Mouse (Mus musculus): ENCODE results near the gene Ccsap. TPM values are rescaled to one million over a fixed set of nuclear protein-coding genes. Genes with fewer than 3 reads are reported as not detected.

The Ccsap gene
- polyA plus RNA-seq, 1 experiment from 2014 or later: 5.7 TPM

DNA sequence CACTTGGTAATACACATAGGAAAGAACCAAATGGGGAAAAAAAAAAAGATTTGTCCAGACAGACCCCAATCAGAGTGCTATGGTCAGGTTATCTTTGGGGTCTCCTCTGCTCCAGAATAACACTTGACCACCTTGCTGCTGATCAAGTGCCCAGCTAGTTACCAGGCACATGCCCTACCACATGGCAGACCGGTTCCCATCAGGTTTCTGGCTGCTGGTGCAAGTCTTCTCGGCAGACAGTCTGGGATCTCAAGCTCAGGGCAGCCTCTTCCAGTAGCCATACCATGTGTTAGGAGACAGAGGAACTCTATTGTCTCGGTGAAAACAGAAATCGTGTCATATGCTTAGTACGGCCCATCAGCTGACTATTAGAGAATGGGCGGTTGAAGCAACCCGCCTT is 33.3 kb downstream of the Ccsap start:
- no peaks in the 10 kb centered on the region for H3K9me3 ChIP-seq

DNA sequence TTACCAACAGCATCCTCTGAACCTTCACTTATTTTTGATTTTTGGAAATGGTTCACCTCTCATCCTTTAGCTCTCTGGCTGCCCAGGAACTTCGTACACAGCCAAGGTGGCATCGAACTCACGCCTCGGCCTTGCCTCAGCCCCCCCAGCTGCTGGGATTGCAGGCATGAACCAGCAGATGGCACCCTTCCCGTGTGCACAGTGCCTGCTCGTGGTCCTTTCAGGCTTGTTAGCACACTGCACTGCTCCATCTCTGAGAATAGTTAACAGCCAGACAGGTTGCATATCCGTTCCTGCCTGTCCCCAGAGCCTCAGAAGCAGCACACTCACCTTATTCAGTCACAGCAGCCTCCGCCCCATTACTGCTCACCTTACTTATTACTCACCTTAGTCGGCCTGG is 34.0 kb downstream of the Ccsap start:
- no peak overlapping the region for H3K4me2 ChIP-seq
- no peaks in the 10 kb centered on the region for H3K9me3 ChIP-seq
- no peaks in the 10 kb centered on the region for H3K4me1 ChIP-seq (replicated peaks)
- no peak overlapping the region for H3K4me3 ChIP-seq
- WGBS: 68% methylated on average over 9 of the region's 9 CpGs
- H3K27ac ChIP-seq (replicated peaks): no peak overlapping the region
- H3K27me3 ChIP-seq: no peaks in the 10 kb centered on the region
- ATAC-seq (ENCODE audit: low FRiP score, low read depth): no peak
- H3K9ac ChIP-seq: no peak overlapping the region
- peaks cover 46% of the 10 kb centered on the region for H3K36me3 ChIP-seq

More for the DNA sequence above, 33.3 kb downstream of the Ccsap start:
- no peak overlapping the region for H3K4me3 ChIP-seq
- H3K9ac ChIP-seq: no peak overlapping the region
- no peaks in the 10 kb centered on the region for H3K4me1 ChIP-seq (replicated peaks)
- WGBS: 85% methylated on average over 7 of the region's 7 CpGs
- H3K27ac ChIP-seq (replicated peaks): no peak overlapping the region
- H3K4me2 ChIP-seq: no peak overlapping the region
- H3K36me3 ChIP-seq: peaks cover 51% of the 10 kb centered on the region
- no peaks in the 10 kb centered on the region for H3K27me3 ChIP-seq
- no peak for ATAC-seq (ENCODE audit: low FRiP score, low read depth)

DNA sequence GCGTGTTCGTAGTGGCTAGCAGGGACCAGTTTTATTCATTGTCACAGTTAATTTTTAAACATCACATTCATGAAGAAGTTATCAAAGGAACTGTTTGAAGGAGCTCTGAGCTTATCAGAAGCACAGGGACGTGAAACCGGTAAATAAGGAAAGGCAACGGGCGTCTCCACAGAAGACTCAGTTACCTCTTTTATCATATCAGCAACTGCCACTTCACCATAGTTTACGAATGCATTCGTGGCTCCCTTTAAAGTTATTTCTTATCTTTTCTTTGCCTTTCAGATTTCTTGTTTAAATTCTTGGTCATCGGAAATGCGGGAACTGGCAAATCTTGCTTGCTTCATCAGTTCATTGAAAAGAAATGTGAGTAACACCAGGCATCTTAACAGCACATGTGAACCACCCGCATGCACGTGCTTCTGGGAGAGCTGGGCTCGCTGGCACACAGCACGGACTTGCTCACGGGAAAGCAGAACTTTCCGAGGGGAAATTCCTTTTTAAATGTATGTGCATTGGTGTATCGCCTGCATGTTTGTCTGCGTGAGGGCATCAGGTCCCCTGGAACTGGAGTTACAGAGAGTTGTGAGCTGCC is 36.4 kb downstream of the Ccsap start:
- WGBS: 94% methylated on average over 18 of the region's 18 CpGs
- peaks cover 26% of the 10 kb centered on the region for H3K36me3 ChIP-seq
- no peak for ATAC-seq (ENCODE audit: low FRiP score, low read depth)
- H3K4me3 ChIP-seq: no peak overlapping the region
- H3K9ac ChIP-seq: no peak overlapping the region
- no peaks in the 10 kb centered on the region for H3K4me1 ChIP-seq (replicated peaks)
- no peak overlapping the region for H3K27ac ChIP-seq (replicated peaks)
- no peaks in the 10 kb centered on the region for H3K9me3 ChIP-seq
- H3K27me3 ChIP-seq: no peaks in the 10 kb centered on the region
- H3K4me2 ChIP-seq: no peak overlapping the region

GRCm38 (mm10) chr8:123823111-123823510 is 36.9 kb downstream of the Ccsap start:
- H3K9me3 ChIP-seq: no peaks in the 10 kb centered on the region
- H3K36me3 ChIP-seq: peaks cover 21% of the 10 kb centered on the region
- H3K4me1 ChIP-seq (replicated peaks): no peaks in the 10 kb centered on the region
- H3K27ac ChIP-seq (replicated peaks): no peak overlapping the region
- WGBS: 97% methylated on average over 10 of the region's 10 CpGs
- no peaks in the 10 kb centered on the region for H3K27me3 ChIP-seq
- no peak overlapping the region for H3K4me3 ChIP-seq
- no peak overlapping the region for H3K9ac ChIP-seq
- H3K4me2 ChIP-seq: no peak overlapping the region
- ATAC-seq (ENCODE audit: low FRiP score, low read depth): no peak

DNA sequence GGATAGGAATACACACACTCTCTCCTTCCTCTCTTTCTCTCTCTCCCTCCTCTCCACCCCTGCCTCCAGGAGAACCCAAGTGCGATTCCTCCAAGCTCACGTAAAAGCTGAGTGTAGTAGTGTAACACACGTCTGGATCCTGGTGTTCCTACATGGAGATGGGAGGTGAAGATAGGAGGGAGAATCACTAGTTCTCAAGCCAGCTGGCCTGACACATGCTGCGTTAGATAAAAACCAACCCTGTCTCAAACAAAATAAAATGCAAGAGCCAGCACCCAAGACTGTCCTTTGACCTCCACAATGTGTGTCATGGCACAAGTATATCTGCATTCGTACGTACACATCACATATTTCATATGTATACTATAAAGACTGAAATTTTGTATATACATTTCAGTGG is 39.2 kb downstream of the Ccsap start:
- ATAC-seq (ENCODE audit: low FRiP score, low read depth): no peak
- Histone ChIP-seq H3K4me2 (no peak overlapping the region), H3K4me3 (no peak overlapping the region), H3K27ac (replicated peaks) (no peak overlapping the region), H3K4me1 (replicated peaks) (0 out of 2 replicates have a peak, but pooled peaks cover 4% of the 10 kb centered on the region), H3K36me3 (peaks cover 17% of the 10 kb centered on the region; the same call in 1 of the 2 replicates), H3K9ac (no peak overlapping the region), H3K27me3 (no peaks in the 10 kb centered on the region), H3K9me3 (no peaks in the 10 kb centered on the region)
- 94% methylated on average over 6 of the region's 6 CpGs for WGBS

DNA sequence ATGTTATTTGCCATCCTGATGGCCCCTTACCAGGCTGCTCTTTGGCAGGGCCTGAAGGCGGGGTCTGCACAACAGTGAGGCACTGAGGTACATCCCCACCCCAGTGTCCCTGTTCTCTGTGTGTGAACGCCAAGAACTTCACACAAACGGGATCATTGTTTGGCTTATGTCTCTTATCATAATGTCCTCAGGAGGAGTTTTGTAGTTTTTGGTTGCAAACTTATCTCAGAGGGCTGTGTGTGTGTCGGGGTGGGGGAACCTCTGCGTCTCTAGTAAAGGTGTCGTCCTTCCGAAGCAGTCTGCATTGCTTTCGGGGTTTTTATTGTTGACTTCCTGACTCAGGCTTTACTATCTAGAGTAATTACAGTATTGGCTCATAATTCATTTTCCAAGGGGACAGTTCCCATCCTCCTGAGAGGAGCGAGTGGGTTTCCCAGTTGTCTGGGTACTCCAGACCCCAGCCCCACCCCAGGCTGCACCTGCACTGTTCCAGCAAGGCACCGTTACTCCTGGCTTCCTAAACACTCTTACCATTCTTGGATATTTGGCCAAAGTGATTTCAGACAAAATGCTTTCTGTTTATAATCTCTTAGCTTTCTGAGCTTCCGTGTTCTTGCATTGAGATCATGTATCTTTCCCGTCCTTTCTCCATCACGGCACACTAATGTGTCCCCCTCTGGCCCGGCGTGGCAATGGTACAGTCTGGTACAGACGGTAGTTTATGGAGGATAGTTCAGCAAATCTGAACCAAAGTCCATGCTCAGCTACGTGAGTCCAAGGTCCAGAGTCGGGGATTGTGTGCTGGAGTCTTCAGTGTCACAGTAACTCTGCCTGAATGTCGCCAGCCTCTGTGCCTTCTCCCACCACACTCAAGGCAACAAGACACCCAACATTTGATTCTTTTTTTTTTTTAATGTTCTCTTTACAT is 40.1 kb downstream of the Ccsap start:
- H3K36me3 ChIP-seq: peaks cover 17% of the 10 kb centered on the region; the same call in 1 of the 2 replicates
- H3K4me3 ChIP-seq: no peak overlapping the region
- no peaks in the 10 kb centered on the region for H3K9me3 ChIP-seq
- H3K9ac ChIP-seq: no peak overlapping the region
- ATAC-seq (ENCODE audit: low FRiP score, low read depth): no peak
- 0 out of 2 replicates have a peak, but pooled peaks cover 4% of the 10 kb centered on the region for H3K4me1 ChIP-seq (replicated peaks)
- no peak overlapping the region for H3K4me2 ChIP-seq
- 94% methylated on average over 19 of the region's 19 CpGs for WGBS
- H3K27ac ChIP-seq (replicated peaks): no peak overlapping the region
- no peaks in the 10 kb centered on the region for H3K27me3 ChIP-seq

DNA sequence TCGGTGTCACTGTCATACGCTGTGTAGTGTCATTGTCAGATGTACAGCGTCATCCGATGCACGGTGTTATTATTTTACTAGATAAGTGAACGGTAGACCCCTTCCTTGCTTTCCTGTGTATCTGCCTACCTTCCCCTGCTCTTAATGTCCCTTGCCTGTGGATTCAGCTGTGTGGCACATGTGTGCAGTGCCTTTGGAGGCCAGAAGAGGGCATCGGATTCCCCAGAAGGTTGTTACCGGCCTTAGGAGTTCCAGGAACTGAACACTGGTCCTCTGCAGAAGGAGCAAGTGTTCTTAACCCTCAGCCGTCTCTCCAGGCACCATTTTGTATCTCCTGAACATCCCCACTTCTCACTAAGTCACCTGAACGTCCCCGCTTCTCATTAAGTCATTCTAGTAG is 42.3 kb downstream of the Ccsap start:
- Histone ChIP-seq H3K27ac (replicated peaks) (no peak overlapping the region), H3K4me2 (no peak overlapping the region), H3K9ac (no peak overlapping the region), H3K4me1 (replicated peaks) (peaks cover 10% of the 10 kb centered on the region; the same call in 1 of the 2 replicates), H3K4me3 (no peak overlapping the region), H3K27me3 (no peaks in the 10 kb centered on the region), H3K9me3 (no peaks in the 10 kb centered on the region), H3K36me3 (0 out of 2 replicates have a peak, but pooled peaks cover 10% of the 10 kb centered on the region)
- ATAC-seq (ENCODE audit: low FRiP score, low read depth): no peak
- WGBS: 95% methylated on average over 11 of the region's 11 CpGs

GRCm38 (mm10) chr8:123816939-123817338 is 43.1 kb downstream of the Ccsap start:
- no peak overlapping the region for H3K4me3 ChIP-seq

GRCm38 (mm10) chr8:123815325-123815724 is 44.7 kb downstream of the Ccsap start:
- H3K4me3 ChIP-seq: no peak overlapping the region
- H3K27me3 ChIP-seq: no peaks in the 10 kb centered on the region
- no peak overlapping the region for H3K27ac ChIP-seq (replicated peaks)
- peaks cover 10% of the 10 kb centered on the region; the same call in 1 of the 2 replicates for H3K4me1 ChIP-seq (replicated peaks)
- H3K9ac ChIP-seq: no peak overlapping the region
- 91% methylated on average over 11 of the region's 11 CpGs for WGBS
- no peak overlapping the region for H3K4me2 ChIP-seq
- ATAC-seq (ENCODE audit: low FRiP score, low read depth): no peak
- no peaks in the 10 kb centered on the region for H3K9me3 ChIP-seq
- 0 out of 2 replicates have a peak, but pooled peaks cover 5% of the 10 kb centered on the region for H3K36me3 ChIP-seq

More at GRCm38 (mm10) chr8:123816939-123817338, 43.1 kb downstream of the Ccsap start:
- WGBS: 86% methylated on average over 8 of the region's 8 CpGs
- Histone ChIP-seq H3K9ac (no peak overlapping the region), H3K27ac (replicated peaks) (no peak overlapping the region), H3K9me3 (no peaks in the 10 kb centered on the region), H3K4me1 (replicated peaks) (peaks cover 10% of the 10 kb centered on the region; the same call in 1 of the 2 replicates), H3K36me3 (0 out of 2 replicates have a peak, but pooled peaks cover 10% of the 10 kb centered on the region), H3K27me3 (no peaks in the 10 kb centered on the region), H3K4me2 (no peak overlapping the region)
- no peak for ATAC-seq (ENCODE audit: low FRiP score, low read depth)

- H3K4me1 ChIP-seq (replicated peaks): peaks cover 14% of the 10 kb centered on the region; the same call in 1 of the 2 replicates
- H3K36me3 ChIP-seq: 0 out of 2 replicates have a peak, but pooled peaks cover 5% of the 10 kb centered on the region
- no peak for ATAC-seq (ENCODE audit: low FRiP score, low read depth)
- 86% methylated on average over 4 of the region's 4 CpGs for WGBS
- no peak overlapping the region for H3K27ac ChIP-seq (replicated peaks)
- H3K27me3 ChIP-seq: no peaks in the 10 kb centered on the region
- no peak overlapping the region for H3K4me3 ChIP-seq
- H3K4me2 ChIP-seq: no peak overlapping the region
- no peaks in the 10 kb centered on the region for H3K9me3 ChIP-seq
- no peak overlapping the region for H3K9ac ChIP-seq
Measured at GRCm38 (mm10) chr8:123813892-123814266, 46.1 kb downstream of the Ccsap start.

- no peak for ATAC-seq (ENCODE audit: low FRiP score, low read depth)
- WGBS: 77% methylated on average over 16 of the region's 16 CpGs
- no peaks in the 10 kb centered on the region for H3K9me3 ChIP-seq
- H3K4me1 ChIP-seq (replicated peaks): peaks cover 19% of the 10 kb centered on the region
- H3K9ac ChIP-seq: no peak overlapping the region
- H3K27me3 ChIP-seq: no peaks in the 10 kb centered on the region
- no peak overlapping the region for H3K27ac ChIP-seq (replicated peaks)
- H3K4me2 ChIP-seq: no peak overlapping the region
- 0 out of 2 replicates have a peak, but pooled peaks cover 5% of the 10 kb centered on the region for H3K36me3 ChIP-seq
- H3K4me3 ChIP-seq: no peak overlapping the region
Measured at GRCm38 (mm10) chr8:123813173-123813891, 46.7 kb downstream of the Ccsap start.
